In the genomic region with DNA sequence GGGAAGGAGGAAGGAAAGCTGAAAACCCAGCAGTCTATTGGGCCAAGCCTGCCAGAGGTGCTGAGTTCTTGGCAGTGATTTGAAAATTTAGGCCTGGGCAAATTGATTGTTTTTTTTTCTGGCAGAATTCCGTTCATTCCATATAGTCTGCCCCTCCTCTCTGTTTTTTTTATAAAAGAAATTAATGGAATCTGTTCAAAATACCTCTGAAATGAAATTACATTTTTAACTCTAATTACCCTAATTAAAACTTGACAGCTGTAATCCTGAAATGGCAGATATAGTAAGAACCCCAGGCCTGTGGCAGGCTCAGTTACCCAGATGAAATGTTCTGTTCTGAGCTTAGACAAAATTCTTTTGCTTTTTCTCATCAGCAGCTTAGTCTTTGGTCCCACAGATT, we compare ENCODE assay signal across 27 mouse cellular contexts. TPM values are rescaled to one million over a fixed set of nuclear protein-coding genes. Genes with fewer than 3 reads are reported as not detected.
"Had no signal": no experiment of that assay in that cellular context is flagged by ENCODE, and none has a peak within 500 bp of the region (broad histone marks: within the 10 kb centered on the region; RNA-seq: fewer than 3 reads in every experiment).

No protein-coding gene starts in this region.

- H3K4me2 ChIP-seq: midbrain, embryonic 11.5 days; midbrain, embryonic 13.5 days; neural tube, embryonic 13.5 days; neural tube, embryonic 15.5 days had no signal

- H3K36me3 ChIP-seq: midbrain, embryonic 13.5 days; neural tube, embryonic 13.5 days; neural tube, embryonic 15.5 days had no signal

- ATAC-seq: liver, postnatal 0 days; midbrain, embryonic 13.5 days; midbrain, embryonic 16.5 days had no signal

- H3K4me3 ChIP-seq: megakaryocyte, embryonic 14.5 days; midbrain, embryonic 13.5 days; myocyte; neural tube, embryonic 13.5 days; neural tube, embryonic 15.5 days had no signal

- H3K9me3 ChIP-seq: megakaryocyte, embryonic 14.5 days; midbrain, embryonic 13.5 days; neural tube, embryonic 13.5 days; neural tube, embryonic 15.5 days had no signal

- DNase-seq: liver, postnatal 0 days; lung, adult 2 months; lung, postnatal 10 days; lung, postnatal 36 days; retina, postnatal 1 day; right cerebral cortex, adult 18-20 months; right cerebral cortex, postnatal 25 days; right cerebral cortex, postnatal 4 days; spleen, adult 18-20 months; thymus, adult 18-20 months; thymus, postnatal 14 days; thymus, postnatal 36 days had no signal

- H3K9ac ChIP-seq: liver, postnatal 0 days; midbrain, embryonic 13.5 days; neural tube, embryonic 13.5 days; neural tube, embryonic 15.5 days had no signal

- H3K27ac ChIP-seq: macrophage; midbrain, embryonic 13.5 days; neural tube, embryonic 13.5 days; neural tube, embryonic 15.5 days had no signal

- H3K27me3 ChIP-seq: megakaryocyte, embryonic 14.5 days; midbrain, embryonic 13.5 days; neural tube, embryonic 13.5 days; neural tube, embryonic 15.5 days had no signal

RNA-seq across cellular contexts. Expression of gene a, which starts 19.6 kb away (rescaled TPM):
- total RNA-seq: megakaryocyte progenitor cell, adult 5-6 weeks had no signal
- polyA plus RNA-seq: liver, postnatal 0 days; lung, adult 2 months; lung, embryonic 16.5 days; macrophage; myocyte; neural tube, embryonic 13.5 days; stomach, embryonic 14.5 days had no signal

RNA-seq across cellular contexts. Expression of gene Gm14214, which starts 41.0 kb away (rescaled TPM):
- total RNA-seq: megakaryocyte progenitor cell, adult 5-6 weeks had no signal
- polyA plus RNA-seq: liver, postnatal 0 days; lung, adult 2 months; lung, embryonic 16.5 days; macrophage; midbrain, embryonic 11.5 days; midbrain, embryonic 13.5 days; midbrain, embryonic 16.5 days; myocyte; neural tube, embryonic 11.5 days; neural tube, embryonic 13.5 days; neural tube, embryonic 15.5 days; small intestine, adult 2 months; stomach, embryonic 14.5 days; stomach, embryonic 16.5 days; thymus, postnatal 0 days had no signal
